Mouse (Mus musculus): ENCODE data around the gene Tssk2. TPM values are rescaled to one million over a fixed set of nuclear protein-coding genes. Genes with fewer than 3 reads are reported as not detected.

Tssk2 gene
- polyA plus RNA-seq, 1 experiment from 2014 or later: not detected

DNA sequence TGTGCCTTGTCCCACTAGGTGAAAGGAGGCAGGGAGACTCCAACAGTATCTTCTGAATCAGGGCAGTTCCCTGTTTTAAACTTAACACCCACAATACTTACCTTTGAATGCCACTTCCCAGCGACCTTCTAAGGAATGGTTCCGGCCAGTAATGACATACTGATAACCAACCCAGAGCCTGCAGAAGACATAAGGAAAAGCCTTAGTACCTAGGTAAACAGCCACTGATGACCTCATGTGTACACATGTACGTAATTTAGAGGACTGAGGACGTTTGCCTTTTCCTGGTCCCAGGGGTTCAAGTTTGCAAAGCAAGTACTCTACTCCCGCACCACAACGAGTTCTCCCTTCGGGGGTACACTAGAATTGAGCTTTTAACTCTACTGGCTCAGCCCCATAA lies 41.3 kb upstream of the Tssk2 start:
- Histone ChIP-seq H3K9ac (ENCODE audit: low read length) (no peak overlapping the region), H3K4me1 (replicated peaks; ENCODE audit: control insufficient read depth, insufficient read depth) (no peaks in the 10 kb centered on the region), H3K36me3 (ENCODE audit: control insufficient read depth, insufficient read depth, low read length) (peaks cover 44% of the 10 kb centered on the region), H3K27me3 (ENCODE audit: control insufficient read depth, insufficient read depth, low read length) (no peaks in the 10 kb centered on the region), H3K9me3 (ENCODE audit: control insufficient read depth, low read length) (no peaks in the 10 kb centered on the region), H3K27ac (replicated peaks) (0 out of 2 replicates have a peak overlapping the region, but pooled peaks have one; percentile 35), H3K4me3 (ENCODE audit: low read depth, low read length) (no peak overlapping the region), H3K4me2 (replicated peaks; ENCODE audit: low read depth) (no peak overlapping the region)
- DNase-seq (ENCODE audit: low spot score): no peak
- no peak for TF ChIP-seq EP300 (optimal IDR thresholded peaks at IDR 0.05)
- no peak for TF ChIP-seq CTCF (IDR thresholded peaks at IDR 0.05; ENCODE audit: low read depth)
- peak; percentile 83 for ATAC-seq (ENCODE audit: low FRiP score, low TSS enrichment)
- 76% methylated on average over 7 of the region's 7 CpGs for WGBS

- TF ChIP-seq CTCF (IDR thresholded peaks at IDR 0.05; ENCODE audit: low read depth): peak; percentile 81
- TF ChIP-seq EP300 (optimal IDR thresholded peaks at IDR 0.05): no peak
- H3K4me1 ChIP-seq (replicated peaks; ENCODE audit: control insufficient read depth, insufficient read depth): no peaks in the 10 kb centered on the region
- no peak overlapping the region for H3K4me2 ChIP-seq (replicated peaks; ENCODE audit: low read depth)
- DNase-seq (ENCODE audit: low spot score) (peak; percentile 67), ATAC-seq (ENCODE audit: low FRiP score, low TSS enrichment) (peak; percentile 68)
- H3K9ac ChIP-seq (ENCODE audit: low read length): no peak overlapping the region
- H3K4me3 ChIP-seq (ENCODE audit: low read depth, low read length): no peak overlapping the region
- H3K27ac ChIP-seq (replicated peaks): no peak overlapping the region
- H3K9me3 ChIP-seq (ENCODE audit: control insufficient read depth, low read length): no peaks in the 10 kb centered on the region
- peaks cover 38% of the 10 kb centered on the region for H3K36me3 ChIP-seq (ENCODE audit: control insufficient read depth, insufficient read depth, low read length)
- no peaks in the 10 kb centered on the region for H3K27me3 ChIP-seq (ENCODE audit: control insufficient read depth, insufficient read depth, low read length)
Observed at GRCm38 (mm10) chr16:17858592-17858991, 39.8 kb upstream of the Tssk2 start.

- no peaks in the 10 kb centered on the region for H3K27me3 ChIP-seq (ENCODE audit: control insufficient read depth, insufficient read depth, low read length)
- H3K36me3 ChIP-seq (ENCODE audit: control insufficient read depth, insufficient read depth, low read length): peaks cover 7% of the 10 kb centered on the region; the same call in 1 of the 2 replicates
- 50% methylated on average over 2 of the region's 2 CpGs for WGBS
- no peak for DNase-seq (ENCODE audit: low spot score)
- H3K4me2 ChIP-seq (replicated peaks; ENCODE audit: low read depth): no peak overlapping the region
- no peak for TF ChIP-seq EP300 (optimal IDR thresholded peaks at IDR 0.05)
- TF ChIP-seq CTCF (IDR thresholded peaks at IDR 0.05; ENCODE audit: low read depth): no peak
- H3K4me3 ChIP-seq (ENCODE audit: low read depth, low read length): no peak overlapping the region
- H3K4me1 ChIP-seq (replicated peaks; ENCODE audit: control insufficient read depth, insufficient read depth): no peaks in the 10 kb centered on the region
- H3K27ac ChIP-seq (replicated peaks): no peak overlapping the region
- no peaks in the 10 kb centered on the region for H3K9me3 ChIP-seq (ENCODE audit: control insufficient read depth, low read length)
- peak; percentile 64 for ATAC-seq (ENCODE audit: low FRiP score, low TSS enrichment)
- H3K9ac ChIP-seq (ENCODE audit: low read length): no peak overlapping the region
Observed at GRCm38 (mm10) chr16:17865293-17865692, 33.1 kb upstream of the Tssk2 start.

DNA sequence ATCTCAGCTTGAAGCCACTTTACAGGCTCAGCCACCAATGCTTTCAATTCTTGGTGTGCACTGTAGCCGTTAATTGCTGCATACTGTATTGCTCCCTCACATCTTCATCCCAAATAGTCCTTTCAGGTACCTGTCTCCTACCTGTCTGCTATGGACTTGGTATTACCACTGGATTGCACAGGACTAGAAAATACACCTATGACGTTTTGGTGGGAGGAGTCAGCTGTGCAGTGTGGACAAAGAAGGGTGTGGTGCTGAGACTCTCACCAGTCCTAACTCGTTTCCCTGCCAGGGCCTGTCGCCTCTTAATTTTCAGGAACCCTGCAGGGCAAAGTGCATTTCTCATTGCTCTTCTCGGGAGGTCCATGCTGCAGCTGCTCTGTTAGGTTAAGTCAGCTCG lies 32.7 kb upstream of the Tssk2 start:
- Histone ChIP-seq H3K9ac (ENCODE audit: low read length) (no peak overlapping the region), H3K27me3 (ENCODE audit: control insufficient read depth, insufficient read depth, low read length) (no peaks in the 10 kb centered on the region), H3K36me3 (ENCODE audit: control insufficient read depth, insufficient read depth, low read length) (peaks cover 7% of the 10 kb centered on the region; the same call in 1 of the 2 replicates), H3K4me3 (ENCODE audit: low read depth, low read length) (no peak overlapping the region), H3K4me1 (replicated peaks; ENCODE audit: control insufficient read depth, insufficient read depth) (no peaks in the 10 kb centered on the region), H3K9me3 (ENCODE audit: control insufficient read depth, low read length) (no peaks in the 10 kb centered on the region), H3K27ac (replicated peaks) (0 out of 2 replicates have a peak overlapping the region, but pooled peaks have one; percentile 30), H3K4me2 (replicated peaks; ENCODE audit: low read depth) (no peak overlapping the region)
- 55% methylated on average over 6 of the region's 6 CpGs for WGBS
- ATAC-seq (ENCODE audit: low FRiP score, low TSS enrichment): peak; percentile 95
- DNase-seq (ENCODE audit: low spot score): peak; percentile 79
- TF ChIP-seq CTCF (IDR thresholded peaks at IDR 0.05; ENCODE audit: low read depth): no peak
- no peak for TF ChIP-seq EP300 (optimal IDR thresholded peaks at IDR 0.05)

- Histone ChIP-seq H3K4me1 (replicated peaks; ENCODE audit: control insufficient read depth, insufficient read depth) (no peaks in the 10 kb centered on the region), H3K27ac (replicated peaks) (no peak overlapping the region), H3K9ac (ENCODE audit: low read length) (no peak overlapping the region), H3K4me2 (replicated peaks; ENCODE audit: low read depth) (no peak overlapping the region), H3K4me3 (ENCODE audit: low read depth, low read length) (no peak overlapping the region), H3K9me3 (ENCODE audit: control insufficient read depth, low read length) (no peaks in the 10 kb centered on the region), H3K36me3 (ENCODE audit: control insufficient read depth, insufficient read depth, low read length) (peaks cover 12% of the 10 kb centered on the region; the same call in 1 of the 2 replicates), H3K27me3 (ENCODE audit: control insufficient read depth, insufficient read depth, low read length) (no peaks in the 10 kb centered on the region)
- DNase-seq (ENCODE audit: low spot score): no peak
- TF ChIP-seq EP300 (optimal IDR thresholded peaks at IDR 0.05) (no peak), CTCF (IDR thresholded peaks at IDR 0.05; ENCODE audit: low read depth) (no peak)
- no peak for ATAC-seq (ENCODE audit: low FRiP score, low TSS enrichment)
- WGBS: 77% methylated on average over 5 of the region's 5 CpGs
Observed at GRCm38 (mm10) chr16:17871248-17871647, 27.2 kb upstream of the Tssk2 start.

GRCm38 (mm10) chr16:17872995-17873394 lies 25.4 kb upstream of the Tssk2 start:
- H3K4me2 ChIP-seq (replicated peaks; ENCODE audit: low read depth): no peak overlapping the region
- ATAC-seq (ENCODE audit: low FRiP score, low TSS enrichment): no peak
- peaks cover 12% of the 10 kb centered on the region; the same call in 1 of the 2 replicates for H3K36me3 ChIP-seq (ENCODE audit: control insufficient read depth, insufficient read depth, low read length)
- H3K9ac ChIP-seq (ENCODE audit: low read length): no peak overlapping the region
- H3K27ac ChIP-seq (replicated peaks): no peak overlapping the region
- no peaks in the 10 kb centered on the region for H3K4me1 ChIP-seq (replicated peaks; ENCODE audit: control insufficient read depth, insufficient read depth)
- TF ChIP-seq CTCF (IDR thresholded peaks at IDR 0.05; ENCODE audit: low read depth): no peak
- TF ChIP-seq EP300 (optimal IDR thresholded peaks at IDR 0.05): no peak
- H3K9me3 ChIP-seq (ENCODE audit: control insufficient read depth, low read length): no peaks in the 10 kb centered on the region
- DNase-seq (ENCODE audit: low spot score): no peak
- 45% methylated on average over 4 of the region's 4 CpGs for WGBS
- no peak overlapping the region for H3K4me3 ChIP-seq (ENCODE audit: low read depth, low read length)
- no peaks in the 10 kb centered on the region for H3K27me3 ChIP-seq (ENCODE audit: control insufficient read depth, insufficient read depth, low read length)
